Mouse (Mus musculus): ENCODE measurements around the gene Evc.

- TF ChIP-seq CTCF (IDR thresholded peaks at IDR 0.05; ENCODE audit: control insufficient read depth, insufficient read depth, insufficient read length): no peak
- no peak for TF ChIP-seq MYOG (IDR thresholded peaks at IDR 0.05; ENCODE audit: control insufficient read depth, extremely low read depth, insufficient read length)
- no peak for TF ChIP-seq MYOD1 (IDR thresholded peaks at IDR 0.05; ENCODE audit: control insufficient read depth, insufficient read length, low read depth)
Observed at GRCm38 (mm10) chr5:37336485-37337105, at the start of gene Evc.
